Mouse (Mus musculus) cerebellum, adult 9-11 months (tissue): ENCODE results near the gene Cdc42ep2.
A peak's percentile ranks its signal among the peaks of the same experiment; 100 is the strongest.

Experiments used
- DNase-seq: peaks from one replicate; pipeline ENCODE4 v3.0.0; 2022

Gene Cdc42ep2

GRCm38 (mm10) chr19:5924713-5925093, at the start of gene Cdc42ep2:
Gene Cdc42ep2 (minus strand): TSS chr19:5924816.
- peak; percentile 96 for DNase-seq

GRCm38 (mm10) chr19:5967664-5968063, 43.0 kb upstream of the Cdc42ep2 start:
- DNase-seq: no peak

GRCm38 (mm10) chr19:5966786-5967185, 42.2 kb upstream of the Cdc42ep2 start:
- DNase-seq: no peak

GRCm38 (mm10) chr19:5965910-5966309, 41.3 kb upstream of the Cdc42ep2 start:
- DNase-seq: no peak

- peak; percentile 63 for DNase-seq
These were observed 40.7 kb upstream of the Cdc42ep2 start for GRCm38 (mm10) chr19:5965280-5965679.

- no peak for DNase-seq
These were observed 40.2 kb upstream of the Cdc42ep2 start for GRCm38 (mm10) chr19:5964804-5965203.

- DNase-seq: peak; percentile 87
These were observed 39.4 kb upstream of the Cdc42ep2 start, which contains the start of gene Pola2 for GRCm38 (mm10) chr19:5963883-5964562. Gene Pola2 (minus strand): TSS chr19:5964202.

GRCm38 (mm10) chr19:5962651-5963050, 38.0 kb upstream of the Cdc42ep2 start:
- no peak for DNase-seq

GRCm38 (mm10) chr19:5957371-5957770, 32.8 kb upstream of the Cdc42ep2 start:
- DNase-seq: no peak

- peak; percentile 81 for DNase-seq
These were observed 32.1 kb upstream of the Cdc42ep2 start for GRCm38 (mm10) chr19:5956685-5957084.

- DNase-seq: no peak
These were observed 31.4 kb upstream of the Cdc42ep2 start for GRCm38 (mm10) chr19:5955704-5956670.

GRCm38 (mm10) chr19:5954936-5955335, 30.3 kb upstream of the Cdc42ep2 start:
- no peak for DNase-seq

GRCm38 (mm10) chr19:5954031-5954710, 29.6 kb upstream of the Cdc42ep2 start:
- no peak for DNase-seq

GRCm38 (mm10) chr19:5953201-5953770, 28.7 kb upstream of the Cdc42ep2 start:
- DNase-seq: no peak

GRCm38 (mm10) chr19:5952071-5952691, 27.6 kb upstream of the Cdc42ep2 start:
- no peak for DNase-seq

GRCm38 (mm10) chr19:5951631-5952030, 27.0 kb upstream of the Cdc42ep2 start:
- DNase-seq: no peak

- DNase-seq: no peak
These were observed 25.6 kb upstream of the Cdc42ep2 start for GRCm38 (mm10) chr19:5950218-5950617.

- DNase-seq: no peak
These were observed 21.3 kb upstream of the Cdc42ep2 start for GRCm38 (mm10) chr19:5945891-5946290.

- peak; percentile 30 for DNase-seq
These were observed 20.4 kb upstream of the Cdc42ep2 start for GRCm38 (mm10) chr19:5945027-5945426.

- DNase-seq: no peak
These were observed 19.5 kb upstream of the Cdc42ep2 start for GRCm38 (mm10) chr19:5944145-5944544.

GRCm38 (mm10) chr19:5943404-5943803, 18.8 kb upstream of the Cdc42ep2 start:
- DNase-seq: no peak

- DNase-seq: no peak
These were observed 18.0 kb upstream of the Cdc42ep2 start for GRCm38 (mm10) chr19:5942581-5942980.
